Mouse (Mus musculus) liver, embryonic 15.5 days (tissue): Measurements from ENCODE around the gene Gm10234. TPM values are rescaled to one million over a fixed set of nuclear protein-coding genes. Genes with fewer than 3 reads are reported as not detected.

Experiments used
- ATAC-seq: fragments of 200-750 bp; cut with Nextera tagmentation; 2 replicates; pipeline ENCODE4 v1.8.0; 2017; ENCODE audit warnings: moderate number of reproducible peaks, mild to moderate bottlenecking, moderate library complexity; ENCODE audit not compliant: insufficient read depth
- H3K27ac ChIP-seq: fragments of 300-500 bp; sonication (generic); replicated peaks from 2 replicates; pipeline ENCODE4 v1.5.1; 2015; ENCODE audit warnings: mild to moderate bottlenecking, inconsistent platforms
- H3K27me3 ChIP-seq: fragments of 300-500 bp; sonication (generic); 2 replicates; pipeline ENCODE4 v1.6.1; 2015; ENCODE audit warnings: mild to moderate bottlenecking, inconsistent platforms
- H3K36me3 ChIP-seq: fragments of 300-500 bp; sonication (generic); replicated peaks from 2 replicates; pipeline ENCODE4 v1.6.1; 2015; ENCODE audit warnings: moderate library complexity, mild to moderate bottlenecking, inconsistent platforms
- H3K4me1 ChIP-seq: fragments of 300-500 bp; sonication (generic); replicated peaks from 2 replicates; pipeline ENCODE4 v1.6.1; 2015; ENCODE audit warnings: inconsistent platforms
- H3K4me2 ChIP-seq: fragments of 300-500 bp; sonication (generic); 2 replicates; pipeline ENCODE4 v1.6.1; 2015; ENCODE audit warnings: moderate library complexity, mild to moderate bottlenecking, inconsistent platforms
- H3K4me3 ChIP-seq: fragments of 300-500 bp; sonication (generic); replicated peaks from 2 replicates; pipeline ENCODE4 v1.5.1; 2015; ENCODE audit warnings: mild to moderate bottlenecking, inconsistent platforms
- H3K9ac ChIP-seq: fragments of 300-500 bp; sonication (generic); 2 replicates; pipeline ENCODE4 v1.6.1; 2015; ENCODE audit warnings: moderate library complexity, mild to moderate bottlenecking, inconsistent platforms
- H3K9me3 ChIP-seq: fragments of 300-500 bp; sonication (generic); replicated peaks from 2 replicates; pipeline ENCODE4 v1.6.1; 2016; ENCODE audit warnings: inconsistent platforms
- WGBS: fragments of 180-500 bp; shearing (Covaris S2); methylation state at CpG from one replicate; pipeline ENCODE4 v1.1.7; 2015; ENCODE audit warnings: mixed read lengths; ENCODE audit not compliant: insufficient replicate concordance; 5-methylcytosine and 5-hydroxymethylcytosine counted together
- polyA plus RNA-seq: library from polyadenylated mRNA; unstranded; fragments of >200 nt; fragmentation: Nextera tagmentation; extraction: Ambion mirVana; gene quantifications from 2 replicates; pipeline ENCODE4 v1.2.1, GENCODE M21; 2015

Gm10234 gene
- polyA plus RNA-seq, 1 experiment from 2014 or later = not detected

DNA sequence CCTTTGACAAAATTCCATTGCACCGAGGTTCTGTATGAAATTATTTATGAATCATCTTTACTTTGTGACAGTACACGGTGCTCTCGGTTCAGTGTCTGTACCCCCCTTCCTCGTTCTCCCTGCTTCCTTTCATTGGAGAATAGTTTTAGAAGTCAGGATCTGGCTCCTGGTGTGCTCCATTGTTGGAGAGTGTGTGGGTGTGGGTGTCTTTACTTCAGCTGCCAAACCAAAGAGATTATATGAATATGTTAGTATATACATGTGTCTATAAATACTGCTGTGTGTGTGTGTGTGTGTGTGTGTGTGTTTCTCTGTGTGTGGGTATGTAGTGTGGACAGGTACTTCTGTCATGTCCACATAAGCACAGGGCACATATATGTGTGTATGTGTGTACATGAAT is 49.9 kb downstream of the Gm10234 start:
- 65% methylated on average over 4 of the region's 4 CpGs for WGBS

More for the DNA sequence above, 49.9 kb downstream of the Gm10234 start:
- H3K4me2 ChIP-seq = no peak overlapping the region
- H3K27ac ChIP-seq = no peak overlapping the region
- H3K36me3 ChIP-seq = no peaks in the 10 kb centered on the region
- H3K4me1 ChIP-seq = no peaks in the 10 kb centered on the region
- H3K9me3 ChIP-seq = no peaks in the 10 kb centered on the region
- no peak overlapping the region for H3K9ac ChIP-seq
- no peaks in the 10 kb centered on the region for H3K27me3 ChIP-seq
- no peak for ATAC-seq
- H3K4me3 ChIP-seq = no peak overlapping the region

Other genes with a start within 250 kb of the Gm10234 start
- gene Kbtbd8, start 204.9 kb upstream of the Gm10234 start, polyA plus RNA-seq = 2.7 and 3.9 TPM in 2 replicates